Mouse (Mus musculus) testis, adult 2 months (tissue): ENCODE results near the gene Gimap1. TPM values are rescaled to one million over a fixed set of nuclear protein-coding genes. Genes with fewer than 3 reads are reported as not detected.

Experiments used
- H3K27ac ChIP-seq: fragments of 200-500 bp; 2 replicates; pipeline ENCODE4 v1.5.1; 2012; ENCODE audit warnings: low read depth, low read length; ENCODE audit not compliant: control insufficient read depth, insufficient read depth
- H3K27me3 ChIP-seq: fragments of 200-500 bp; 2 replicates; pipeline ENCODE4 v1.6.1; 2012; ENCODE audit warnings: mild to moderate bottlenecking, low read length, moderate library complexity; ENCODE audit not compliant: control insufficient read depth, insufficient read depth
- H3K36me3 ChIP-seq: fragments of 200-500 bp; 2 replicates; pipeline ENCODE4 v1.6.1; 2012; ENCODE audit warnings: mild to moderate bottlenecking, low read length; ENCODE audit not compliant: control insufficient read depth, insufficient read depth
- H3K4me1 ChIP-seq: fragments of 200-500 bp; 2 replicates; pipeline ENCODE4 v1.6.1; 2012; ENCODE audit warnings: low read length; ENCODE audit not compliant: control insufficient read depth, insufficient read depth
- H3K4me3 ChIP-seq: fragments of 200-500 bp; 2 replicates; pipeline ENCODE4 v1.5.1; 2012; ENCODE audit warnings: low read depth, mild to moderate bottlenecking, low read length, moderate library complexity, mixed read lengths; ENCODE audit not compliant: control insufficient read depth
- CTCF ChIP-seq: fragments of 200-500 bp; IDR thresholded peaks from 2 replicates; pipeline ENCODE4 v1.5.1; 2012; ENCODE audit warnings: low read depth, mild to moderate bottlenecking, inconsistent platforms, low read length, moderate library complexity; ENCODE audit not compliant: control insufficient read depth, insufficient read depth, insufficient replicate concordance
- POLR2A ChIP-seq: fragments of 200-500 bp; IDR thresholded peaks from 2 replicates; pipeline ENCODE4 v1.6.1; 2012; ENCODE audit warnings: low read depth, mild to moderate bottlenecking, inconsistent platforms, low read length, moderate library complexity; ENCODE audit not compliant: control insufficient read depth
- polyA plus RNA-seq: library from polyadenylated mRNA; depleted of rRNA; stranded (reverse); fragments of >200 nt; gene quantifications from 2 replicates; pipeline ENCODE4 v1.2.3, GENCODE M21; 2012

Gimap1 gene
- polyA plus RNA-seq, 1 experiment = 0.31 TPM

DNA sequence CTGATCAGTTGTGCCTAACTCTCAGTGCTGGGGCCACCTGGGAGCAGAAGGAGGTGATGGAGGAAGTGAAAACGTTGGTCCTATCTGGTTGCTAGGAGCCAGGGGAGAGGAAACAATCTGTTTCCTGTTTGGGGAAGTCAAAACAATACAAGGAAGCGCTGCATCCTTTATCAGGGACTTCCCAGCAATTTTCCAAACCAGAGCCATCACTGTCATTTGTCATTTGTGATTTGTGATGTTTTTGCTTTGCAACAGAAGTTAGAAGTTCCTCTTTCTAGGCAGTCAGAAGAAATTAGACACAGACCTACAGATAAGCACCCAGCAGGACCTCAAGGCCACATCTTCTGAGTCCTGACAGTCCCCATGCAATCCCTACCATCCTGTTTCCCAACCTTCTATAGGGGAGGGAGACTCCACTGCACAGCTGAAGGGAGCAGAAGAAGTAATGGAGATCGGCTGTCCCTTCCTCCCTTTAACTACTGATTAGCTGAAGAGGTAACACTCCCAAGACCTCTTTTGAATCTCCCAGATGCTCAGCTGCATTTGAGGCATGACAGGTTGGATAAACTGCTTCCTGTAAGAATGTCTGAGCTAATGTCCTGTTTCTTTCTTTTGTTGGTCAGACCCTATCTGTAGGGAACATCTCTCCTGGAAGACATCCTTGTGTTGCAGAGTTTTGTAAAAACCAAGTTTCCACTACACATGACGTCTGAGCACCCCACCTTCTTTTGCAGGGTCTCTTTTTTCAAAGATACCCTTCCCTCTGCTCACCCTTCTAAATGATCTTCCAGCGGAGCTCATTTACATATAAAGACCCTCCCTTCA lies 38.4 kb upstream of the Gimap1 start:
- H3K27me3 ChIP-seq = no peaks in the 10 kb centered on the region
- no peak for TF ChIP-seq CTCF
- TF ChIP-seq POLR2A = no peak
- no peak overlapping the region for H3K4me3 ChIP-seq
- no peak overlapping the region for H3K27ac ChIP-seq
- H3K36me3 ChIP-seq = no peaks in the 10 kb centered on the region
- H3K4me1 ChIP-seq = no peaks in the 10 kb centered on the region

- Histone ChIP-seq H3K36me3 (no peaks in the 10 kb centered on the region), H3K27ac (no peak overlapping the region), H3K4me1 (no peaks in the 10 kb centered on the region), H3K4me3 (no peak overlapping the region), H3K27me3 (no peaks in the 10 kb centered on the region)
- TF ChIP-seq POLR2A (no peak), CTCF (no peak)
Measured at GRCm38 (mm10) chr6:48702146-48702545, 36.7 kb upstream of the Gimap1 start.

DNA sequence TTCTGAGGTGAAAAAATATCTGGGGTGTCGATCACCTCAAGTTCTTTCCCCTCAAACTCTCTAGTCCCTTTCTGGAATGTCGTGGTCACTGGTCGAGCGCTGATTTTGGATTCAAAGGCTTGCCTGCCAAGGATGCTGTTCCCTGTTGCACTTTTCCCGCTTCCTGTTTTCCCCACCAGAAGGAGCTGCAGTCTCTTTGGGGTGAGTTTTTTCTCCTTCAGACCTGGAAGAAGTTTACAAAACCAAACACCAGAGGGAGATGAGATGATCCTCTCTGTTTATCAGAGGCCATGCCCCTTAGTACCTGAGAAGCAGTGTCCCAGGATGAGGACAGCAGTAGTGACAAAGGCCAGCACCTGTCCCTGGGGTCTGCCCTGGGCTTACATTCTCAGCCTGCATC lies 36.3 kb upstream of the Gimap1 start:
- Histone ChIP-seq H3K27ac (no peak overlapping the region), H3K27me3 (no peaks in the 10 kb centered on the region), H3K36me3 (no peaks in the 10 kb centered on the region), H3K4me1 (no peaks in the 10 kb centered on the region), H3K4me3 (no peak overlapping the region)
- TF ChIP-seq POLR2A (no peak), CTCF (no peak)

DNA sequence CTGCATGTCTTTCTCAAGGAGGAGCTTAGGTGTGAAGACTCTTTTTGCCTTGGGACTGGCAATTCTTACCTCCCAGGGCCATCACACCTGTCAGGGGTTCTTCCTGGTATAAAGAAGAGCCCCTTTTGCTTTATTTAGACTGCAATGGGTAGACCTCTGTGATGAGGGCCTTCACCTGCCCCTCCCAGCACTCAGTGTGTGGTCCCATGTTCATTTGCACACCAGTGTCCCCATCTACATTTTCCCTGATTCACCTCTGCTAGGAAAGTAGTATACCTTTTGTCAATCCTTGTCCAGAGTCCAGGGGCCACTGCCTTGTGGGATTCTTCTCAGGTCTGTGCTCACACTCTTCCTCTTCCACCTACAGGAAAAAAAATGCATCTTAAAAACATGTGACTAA lies 34.7 kb upstream of the Gimap1 start:
- no peak overlapping the region for H3K27ac ChIP-seq
- no peaks in the 10 kb centered on the region for H3K4me1 ChIP-seq
- no peaks in the 10 kb centered on the region for H3K27me3 ChIP-seq
- TF ChIP-seq POLR2A = no peak
- no peak overlapping the region for H3K4me3 ChIP-seq
- H3K36me3 ChIP-seq = no peaks in the 10 kb centered on the region

- TF ChIP-seq CTCF (no peak), POLR2A (no peak)
- Histone ChIP-seq H3K27ac (no peak overlapping the region), H3K27me3 (no peaks in the 10 kb centered on the region), H3K4me1 (no peaks in the 10 kb centered on the region), H3K36me3 (no peaks in the 10 kb centered on the region), H3K4me3 (no peak overlapping the region)
Measured at GRCm38 (mm10) chr6:48706130-48706529, 32.7 kb upstream of the Gimap1 start.

DNA sequence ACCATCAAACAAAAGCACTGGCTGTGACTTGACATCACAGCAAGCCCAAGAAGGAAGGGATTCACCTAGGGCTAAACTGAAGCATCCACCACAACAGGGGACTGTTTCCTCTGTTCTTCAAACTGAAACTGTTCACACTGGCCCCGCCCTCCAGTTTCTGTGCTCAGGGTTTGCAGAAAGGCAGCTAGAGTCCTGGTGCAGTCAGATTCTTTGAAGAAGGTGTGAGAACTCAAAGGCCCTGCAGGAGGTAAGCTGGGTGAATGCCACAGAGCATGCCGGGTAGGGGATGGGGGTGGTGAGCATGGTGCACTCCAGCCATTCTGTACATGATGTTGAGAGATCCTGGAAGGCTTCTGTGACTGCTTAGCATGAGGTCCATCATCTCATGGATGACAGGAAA lies 20.4 kb upstream of the Gimap1 start, which contains the start of the genes Gm28053 and Gimap7:
Gm28053 (plus strand) TSS at position 153 of the 400 bp plus-strand sequence.
Gimap7 (plus strand) TSS at position 167 of the 400 bp plus-strand sequence.
- Histone ChIP-seq H3K4me3 (no peak within 1 kb of the TSS), H3K27me3 (no peaks in the 10 kb centered on the region), H3K4me1 (no peaks in the 10 kb centered on the region), H3K36me3 (no peaks in the 10 kb centered on the region), H3K27ac (no peak within 1 kb of the TSS)
- no peak for TF ChIP-seq POLR2A
- no peak for TF ChIP-seq CTCF

DNA sequence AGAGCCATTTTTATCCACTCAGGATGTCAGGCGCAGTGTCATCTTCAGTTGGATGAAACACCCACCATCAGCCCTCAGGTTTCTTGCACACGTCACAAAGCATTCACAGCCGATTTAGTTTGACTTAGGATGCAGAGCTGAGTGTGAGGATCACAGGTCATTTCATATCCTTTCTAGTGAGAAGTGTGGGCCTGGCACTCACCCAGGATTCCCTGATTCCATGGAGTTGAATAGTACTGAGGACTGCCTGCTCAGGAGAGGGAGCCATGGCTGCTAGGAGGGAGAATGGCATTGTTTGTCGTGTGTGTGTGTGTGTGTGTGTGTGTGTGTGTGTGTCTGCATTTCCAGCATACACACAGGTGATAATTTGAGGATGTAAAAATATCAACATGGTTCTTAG lies 18.5 kb upstream of the Gimap1 start:
- no peak for TF ChIP-seq CTCF
- TF ChIP-seq POLR2A = no peak
- Histone ChIP-seq H3K36me3 (no peaks in the 10 kb centered on the region), H3K27ac (no peak overlapping the region), H3K27me3 (no peaks in the 10 kb centered on the region), H3K4me3 (no peak overlapping the region), H3K4me1 (no peaks in the 10 kb centered on the region)
